Mouse (Mus musculus) induced T-regulatory cell, adult 2 months (primary cell): ENCODE results near the gene Prpsap1.

Experiments used
- DNase-seq: peaks from one replicate; pipeline ENCODE4 v3.0.0-alpha.2; 2012; ENCODE audit warnings: low read depth

The Prpsap1 gene

DNA sequence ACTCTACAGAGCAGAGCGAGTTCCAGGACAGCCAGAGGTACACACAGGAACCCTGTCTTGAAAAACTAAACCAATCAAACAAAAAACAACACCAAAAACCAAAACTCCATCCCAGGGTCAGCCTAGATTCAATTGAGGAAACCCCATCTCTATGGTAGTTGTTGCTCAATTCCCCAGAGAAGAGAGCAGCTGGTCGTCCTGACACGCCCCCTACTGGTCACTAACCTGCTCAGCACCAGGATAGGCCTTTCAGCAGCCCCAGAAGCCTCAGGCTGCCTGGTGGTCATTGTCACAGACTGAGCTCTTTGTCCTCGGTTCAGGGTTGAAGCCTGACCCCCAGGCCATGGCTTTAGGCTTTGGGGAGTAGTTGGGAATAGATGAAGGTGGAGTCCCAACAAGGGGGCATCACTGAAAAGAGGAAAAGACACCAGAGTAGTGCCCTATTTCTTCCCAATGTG lies at the start of gene Prpsap1:
Prpsap1 (minus strand) TSS at position 408 of the 458 bp plus-strand sequence.
- DNase-seq, result peak; percentile 82

GRCm38 (mm10) chr11:116543110-116543509 lies 49.1 kb upstream of the Prpsap1 start:
- peak; percentile 55 for DNase-seq

GRCm38 (mm10) chr11:116541183-116541582 lies 47.2 kb upstream of the Prpsap1 start:
- no peak for DNase-seq

DNA sequence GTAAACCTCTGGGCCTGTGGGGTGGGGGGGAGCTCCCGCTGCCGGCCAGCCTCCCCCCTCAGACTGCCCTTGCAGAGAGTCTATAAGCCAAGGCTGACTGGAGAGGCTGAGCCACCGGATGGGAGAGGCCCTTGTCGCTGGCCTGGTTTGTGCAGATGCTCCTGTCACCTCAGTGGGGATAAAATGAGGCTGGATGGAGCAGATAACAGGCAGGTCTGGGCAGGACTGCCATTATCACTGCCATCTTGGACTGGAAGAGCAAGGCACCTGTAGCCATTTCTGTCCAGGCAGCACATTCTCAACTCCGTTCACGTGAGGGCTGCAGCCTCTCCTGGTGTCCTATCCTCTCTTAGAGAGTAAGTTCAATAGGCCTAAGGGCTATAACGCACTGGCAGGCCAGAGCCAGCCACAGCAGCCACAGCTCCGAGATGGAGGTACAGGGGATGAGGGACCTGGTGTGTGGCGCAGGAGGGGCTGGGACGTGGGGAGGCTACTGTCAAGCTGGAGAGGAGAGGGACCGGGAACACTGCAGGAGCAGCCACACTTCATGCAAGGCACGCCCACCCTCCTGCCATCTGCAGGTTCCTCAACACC lies 44.2 kb upstream of the Prpsap1 start:
- DNase-seq, result no peak

- no peak for DNase-seq
These were observed 43.4 kb upstream of the Prpsap1 start for GRCm38 (mm10) chr11:116537388-116537787.

- DNase-seq, result no peak
These were observed 42.7 kb upstream of the Prpsap1 start for GRCm38 (mm10) chr11:116536685-116537084.

DNA sequence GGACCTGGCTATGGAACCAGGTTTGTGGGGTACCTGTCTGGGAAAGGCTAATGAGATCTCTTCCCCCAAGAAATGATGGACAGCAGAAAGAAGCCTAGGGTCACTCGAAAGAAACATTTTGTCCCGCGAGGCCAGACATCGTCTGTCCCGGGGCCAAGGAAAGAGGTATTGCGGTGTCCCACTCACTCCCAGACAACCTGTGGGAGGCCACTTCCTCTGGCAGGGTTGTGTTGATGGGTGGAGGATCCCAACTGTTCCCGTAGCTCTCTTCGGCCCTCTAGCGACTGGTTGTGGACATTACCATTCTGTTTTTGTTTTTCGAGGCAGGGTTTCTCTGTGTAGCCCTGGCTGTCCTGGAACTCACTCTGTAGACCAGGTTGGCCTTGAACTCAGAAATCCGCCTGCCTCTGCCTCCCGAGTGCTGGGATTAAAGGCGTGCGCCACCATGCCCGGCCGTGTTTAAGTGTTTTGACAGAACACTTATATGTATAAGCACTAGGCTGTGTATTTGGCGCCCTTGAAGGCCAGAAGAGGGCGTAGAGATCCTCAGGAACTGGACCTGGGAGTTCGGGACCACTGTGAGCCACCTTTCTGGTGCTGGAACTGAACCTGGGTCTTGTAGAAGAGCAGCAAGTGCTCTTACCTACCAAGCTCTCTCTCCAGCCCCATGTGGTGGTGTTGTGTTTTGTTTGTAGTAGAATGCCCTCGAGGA lies 40.3 kb upstream of the Prpsap1 start:
- peak; percentile 81 for DNase-seq

GRCm38 (mm10) chr11:116533341-116534153 lies 39.5 kb upstream of the Prpsap1 start:
- DNase-seq, result peak; percentile 39

DNA sequence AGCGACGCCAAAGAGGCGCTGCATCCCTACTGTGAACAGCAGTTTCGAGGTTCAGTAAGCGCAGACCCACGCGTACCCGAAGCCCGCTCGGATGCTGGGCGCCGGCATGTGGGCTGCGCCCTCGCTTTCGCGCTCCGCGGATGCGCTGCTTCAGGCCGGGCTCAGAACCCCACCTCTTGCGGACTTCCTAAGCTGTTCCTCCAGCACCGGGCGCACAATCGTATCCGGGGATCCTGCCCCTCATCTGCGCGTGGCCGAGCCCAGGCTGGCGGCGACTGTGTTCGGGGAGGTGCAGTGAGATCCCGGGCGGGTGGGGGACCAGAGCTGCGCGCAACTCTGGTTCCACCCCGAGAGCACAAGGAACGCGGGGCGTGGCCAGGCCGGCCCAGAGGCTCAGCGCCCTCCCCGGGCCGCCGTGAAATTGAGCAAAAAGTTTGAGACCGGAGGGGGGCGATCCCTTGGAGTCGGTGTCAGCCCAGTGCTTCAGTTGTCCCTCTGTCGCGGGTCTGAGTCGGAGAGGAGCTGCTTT lies 38.9 kb upstream of the Prpsap1 start:
- DNase-seq, result peak; percentile 64

- DNase-seq, result peak; percentile 38
These were observed 38.3 kb upstream of the Prpsap1 start for GRCm38 (mm10) chr11:116532262-116532809.

- peak; percentile 35 for DNase-seq
These were observed 37.6 kb upstream of the Prpsap1 start for GRCm38 (mm10) chr11:116531371-116532191.

DNA sequence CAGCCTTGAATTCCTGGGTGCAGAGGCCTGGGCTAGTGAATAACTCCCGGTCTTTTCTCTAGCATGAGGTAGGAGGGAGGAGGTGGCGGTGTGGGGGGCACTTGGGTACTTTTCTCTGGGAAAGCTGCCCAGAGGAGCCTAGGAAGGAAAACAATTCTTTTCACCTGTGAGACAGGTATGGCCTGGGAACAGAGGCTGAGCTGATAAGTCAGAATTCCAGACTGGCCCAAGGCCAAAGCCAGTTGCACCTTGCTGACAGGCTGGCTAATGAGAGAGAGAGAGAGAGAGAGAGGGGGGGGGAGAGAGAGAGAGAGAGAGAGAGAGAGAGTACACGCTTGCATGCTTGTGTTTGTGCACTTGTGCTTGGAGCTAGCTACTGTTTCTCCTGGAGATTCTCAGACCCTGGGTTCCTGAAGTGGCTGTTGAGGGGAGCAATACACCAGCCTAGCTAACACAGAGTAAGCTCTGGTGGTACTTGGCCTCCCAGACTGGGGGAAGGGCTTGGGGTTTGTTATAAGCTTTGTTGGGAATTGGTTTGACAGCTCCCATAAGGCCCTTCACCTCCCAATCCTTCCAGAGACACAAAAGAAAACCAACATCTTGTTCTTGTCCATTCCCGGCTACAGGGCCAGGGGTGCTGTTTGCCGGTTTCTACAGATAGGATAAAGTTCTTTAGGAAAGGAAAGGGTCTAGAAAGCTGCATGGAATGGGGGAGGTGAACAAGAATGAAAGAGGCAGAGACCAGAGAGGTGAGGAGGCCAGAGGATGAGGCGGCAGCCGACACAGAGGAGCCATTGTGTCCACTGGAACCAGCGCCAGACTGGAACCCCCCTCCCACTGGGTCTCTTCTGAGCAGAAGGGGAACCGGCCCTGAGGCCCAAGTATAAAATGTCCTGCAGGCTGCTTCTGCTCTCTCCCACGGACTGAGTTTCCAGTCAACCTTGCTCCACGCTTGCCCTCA lies 36.5 kb upstream of the Prpsap1 start, which contains the start of gene Sphk1:
Sphk1 (plus strand) TSS at position 739 of the 961 bp plus-strand sequence.
- DNase-seq, result no peak

DNA sequence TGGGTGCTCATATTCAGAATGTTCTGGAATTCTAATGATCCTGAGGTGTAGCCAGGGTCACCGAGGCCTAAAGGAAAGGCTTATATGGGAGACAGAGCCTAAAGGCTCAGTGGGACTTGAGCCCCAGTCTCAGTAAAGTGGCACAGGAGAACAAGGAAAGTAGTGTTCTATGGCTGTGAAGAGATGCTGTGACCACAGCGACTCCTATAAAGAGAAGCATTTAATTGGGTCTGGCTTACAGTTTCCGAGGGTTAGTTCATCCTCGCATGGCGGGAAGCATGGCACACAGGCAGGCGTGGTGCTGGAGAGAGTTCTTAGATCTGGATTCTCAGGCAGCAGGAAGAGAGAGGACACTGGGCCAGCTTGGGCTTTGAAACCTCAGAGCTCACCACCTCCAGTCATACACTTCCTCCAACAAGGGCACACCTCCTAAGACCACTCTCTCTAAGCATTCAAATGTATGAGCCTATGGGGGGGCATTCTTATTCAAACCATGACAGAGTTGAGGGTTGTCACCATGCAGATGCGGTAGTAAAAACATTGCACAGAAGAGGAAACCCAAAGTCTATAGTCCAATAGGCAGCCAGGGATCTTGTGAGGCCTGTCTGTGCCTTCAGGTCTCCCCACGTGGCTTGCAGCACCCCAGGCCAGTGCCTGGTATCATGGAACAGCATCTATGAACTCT lies 34.8 kb upstream of the Prpsap1 start:
- no peak for DNase-seq

DNA sequence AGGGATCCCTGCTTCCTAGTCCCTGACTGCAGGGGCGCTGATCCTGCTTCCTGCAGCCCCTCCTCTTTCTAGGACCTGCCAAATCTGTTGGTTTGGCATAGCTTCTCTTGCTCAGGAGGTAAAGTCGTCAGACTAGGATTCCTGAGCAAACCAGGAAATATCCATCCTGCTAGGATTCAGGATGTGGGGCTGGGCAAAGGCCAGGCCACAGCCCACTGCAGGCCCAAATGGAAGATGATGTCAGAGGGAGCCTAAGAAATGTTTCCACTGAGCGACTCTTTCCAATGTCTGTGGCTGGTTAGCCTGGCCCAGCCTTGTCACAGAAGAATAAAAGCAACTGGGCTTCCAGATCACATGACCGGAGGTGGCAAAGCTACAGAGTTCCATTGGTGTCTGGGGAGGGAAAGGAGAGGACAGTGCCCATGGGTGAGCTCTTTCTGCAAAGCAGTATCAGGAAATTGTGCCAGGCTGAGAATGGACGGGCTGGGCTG lies 29.7 kb upstream of the Prpsap1 start:
- DNase-seq, result no peak

DNA sequence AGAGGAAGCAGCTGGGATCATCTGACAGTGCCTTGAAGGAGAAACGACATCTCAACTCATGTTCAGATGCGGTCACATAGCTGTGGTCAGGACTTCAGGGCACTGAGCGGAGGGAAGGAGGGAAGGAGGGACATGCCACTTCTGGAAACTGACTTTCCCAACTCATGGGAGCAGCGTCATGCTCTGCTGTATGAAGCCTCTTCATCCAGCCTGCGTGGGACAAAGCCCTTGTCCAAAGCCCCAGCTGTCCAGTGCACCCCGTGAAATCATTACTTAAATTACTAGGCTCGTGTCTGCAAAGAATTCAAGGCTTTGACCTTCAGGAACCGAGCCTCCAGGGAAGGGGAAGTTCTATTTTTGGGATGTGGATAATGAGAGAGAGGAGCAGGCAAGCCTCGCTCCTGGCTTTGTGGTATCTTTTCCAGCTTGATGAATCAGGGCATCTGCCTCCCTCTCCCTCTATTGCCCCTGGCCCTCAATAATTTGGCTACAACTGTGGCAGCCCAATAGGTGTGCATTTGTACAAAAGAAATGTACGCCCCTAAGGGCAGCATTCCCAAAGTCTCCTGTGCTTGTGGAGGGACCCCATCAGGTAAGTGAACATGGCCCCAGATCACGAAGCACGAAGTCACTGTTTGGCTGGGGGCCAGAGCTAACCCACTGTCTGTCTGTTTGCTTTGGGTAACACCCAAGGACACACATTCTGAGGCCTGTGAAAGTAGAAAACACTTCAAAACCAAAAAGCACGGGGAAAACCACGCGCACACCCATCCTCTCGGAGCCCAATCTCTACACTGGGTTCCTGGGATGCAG lies 29.1 kb upstream of the Prpsap1 start:
- no peak for DNase-seq

GRCm38 (mm10) chr11:116522046-116522445 lies 28.0 kb upstream of the Prpsap1 start:
- DNase-seq, result no peak

GRCm38 (mm10) chr11:116521143-116521542 lies 27.1 kb upstream of the Prpsap1 start:
- DNase-seq, result peak; percentile 32

DNA sequence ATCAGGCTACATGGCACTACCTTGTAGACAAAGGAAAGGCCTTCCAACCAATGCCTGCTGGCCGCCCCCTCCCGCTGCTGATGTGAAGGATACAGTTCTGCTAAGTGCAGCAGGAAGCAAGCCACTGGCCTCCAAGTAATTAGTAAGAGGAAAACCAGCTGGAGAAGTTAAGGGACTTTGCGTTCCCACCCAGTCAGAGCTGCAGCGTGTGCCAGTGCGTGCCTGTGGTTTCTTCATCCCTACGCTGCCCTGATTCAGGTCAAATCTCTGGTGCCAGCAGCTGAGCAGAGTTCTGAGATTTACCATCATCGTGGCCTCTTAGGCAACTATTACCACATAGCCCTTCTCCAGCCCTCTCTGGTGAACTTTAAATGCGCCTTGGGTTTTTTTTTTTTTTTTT lies 24.5 kb upstream of the Prpsap1 start:
- no peak for DNase-seq
